Mouse (Mus musculus): ENCODE data around the gene Parva.

GRCm38 (mm10) chr7:112599650-112600049 lies 172.3 kb downstream of the Parva start:
- TF ChIP-seq POLR2A (IDR thresholded peaks at IDR 0.05; ENCODE audit: borderline replicate concordance, extremely low read depth, low read depth, low read length) (no peak), CTCF (IDR thresholded peaks at IDR 0.05; ENCODE audit: insufficient read depth, low read length) (no peak)

Measured in lung, adult 2 months (tissue).